Mouse (Mus musculus) heart, adult 2 months (tissue): ENCODE measurements around the gene Fam78a.

Source experiments
- CTCF ChIP-seq: fragments of 200-600 bp; IDR thresholded peaks from 2 replicates; pipeline ENCODE4 v1.8.1; 2022; ENCODE audit warnings: antibody characterized with exemption, mild to moderate bottlenecking, moderate library complexity
- EP300 ChIP-seq: fragments of 200-500 bp; IDR thresholded peaks from 2 replicates; pipeline ENCODE4 v1.6.1; 2011; ENCODE audit warnings: low read depth, low read length, control low read depth; ENCODE audit not compliant: insufficient read depth

- TF ChIP-seq EP300 = no peak
- TF ChIP-seq CTCF = no peak
Observed at GRCm38 (mm10) chr2:32082229-32082628, 2.4 kb downstream of the Fam78a start.
